Mouse (Mus musculus) midbrain, embryonic 10.5 days (tissue): Measurements from ENCODE around the gene Ddx51. TPM values are rescaled to one million over a fixed set of nuclear protein-coding genes. Genes with fewer than 3 reads are reported as not detected.

ENCODE experiments used
- DNase-seq: peaks from one replicate; pipeline ENCODE4 v3.0.0-alpha.2; 2017; ENCODE audit warnings: low spot score
- H3K27ac ChIP-seq: fragments of 300-500 bp; sonication (generic); replicated peaks from 2 replicates; pipeline ENCODE4 v1.5.1; 2016; ENCODE audit warnings: mild to moderate bottlenecking
- H3K27me3 ChIP-seq: fragments of 300-500 bp; sonication (generic); 2 replicates; pipeline ENCODE4 v1.6.1; 2016; ENCODE audit warnings: low read depth, mild to moderate bottlenecking; ENCODE audit not compliant: poor library complexity, severe bottlenecking
- H3K36me3 ChIP-seq: fragments of 300-500 bp; sonication (generic); 2 replicates; pipeline ENCODE4 v1.6.1; 2016; ENCODE audit warnings: mild to moderate bottlenecking, moderate library complexity
- H3K4me1 ChIP-seq: fragments of 300-500 bp; sonication (generic); 2 replicates; pipeline ENCODE4 v1.6.1; 2016
- H3K4me3 ChIP-seq: fragments of 300-500 bp; sonication (generic); 2 replicates; pipeline ENCODE4 v1.5.1; 2016; ENCODE audit warnings: mild to moderate bottlenecking, moderate library complexity
- H3K9me3 ChIP-seq: fragments of 300-500 bp; sonication (generic); replicated peaks from 2 replicates; pipeline ENCODE4 v1.6.1; 2016; ENCODE audit warnings: mild to moderate bottlenecking
- WGBS: fragments of 180-500 bp; shearing (Covaris S2); methylation state at CpG from one replicate; pipeline ENCODE4 v1.1.7; 2016; 5-methylcytosine and 5-hydroxymethylcytosine counted together
- polyA plus RNA-seq: library from polyadenylated mRNA; unstranded; fragments of >200 nt; fragmentation: Nextera tagmentation; extraction: Ambion mirVana; gene quantifications from 2 replicates; pipeline ENCODE4 v1.2.1, GENCODE M21; 2016

Gene Ddx51
- polyA plus RNA-seq, 1 experiment from 2014 or later, result 31.0 TPM

- Histone ChIP-seq H3K4me3 (no peak overlapping the region), H3K4me1 (peaks cover 6% of the 10 kb centered on the region), H3K27ac (no peak overlapping the region), H3K9me3 (no peaks in the 10 kb centered on the region), H3K27me3 (0 out of 2 replicates have a peak, but pooled peaks cover 4% of the 10 kb centered on the region), H3K36me3 (no peaks in the 10 kb centered on the region)
- 81% methylated on average over 10 of the region's 10 CpGs for WGBS
- DNase-seq, result no peak
Measured at GRCm38 (mm10) chr5:110627351-110627750, 25.9 kb upstream of the Ddx51 start.

- 32% methylated on average over 19 of the region's 19 CpGs for WGBS
Measured at GRCm38 (mm10) chr5:110628156-110628555, 25.1 kb upstream of the Ddx51 start.

GRCm38 (mm10) chr5:110629525-110630120 is 23.6 kb upstream of the Ddx51 start:
- no peak overlapping the region for H3K4me3 ChIP-seq
- WGBS, result 84% methylated on average over 2 of the region's 2 CpGs

More at GRCm38 (mm10) chr5:110628156-110628555, 25.1 kb upstream of the Ddx51 start:
- Histone ChIP-seq H3K4me3 (peak overlapping the region; percentile 21; the same call in 1 of the 2 replicates), H3K9me3 (no peaks in the 10 kb centered on the region), H3K27me3 (0 out of 2 replicates have a peak, but pooled peaks cover 4% of the 10 kb centered on the region), H3K4me1 (peaks cover 6% of the 10 kb centered on the region), H3K36me3 (no peaks in the 10 kb centered on the region), H3K27ac (peak overlapping the region; percentile 28; the same call in 1 of the 2 replicates)
- DNase-seq, result no peak

GRCm38 (mm10) chr5:110635951-110636707 is 17.1 kb upstream of the Ddx51 start:
- WGBS, result 45% methylated on average over 6 of the region's 6 CpGs
- H3K4me3 ChIP-seq, result no peak overlapping the region
- no peak for DNase-seq
- H3K27ac ChIP-seq, result no peak overlapping the region
- peaks cover 5% of the 10 kb centered on the region for H3K4me1 ChIP-seq
- H3K36me3 ChIP-seq, result no peaks in the 10 kb centered on the region
- H3K27me3 ChIP-seq, result no peaks in the 10 kb centered on the region
- H3K9me3 ChIP-seq, result no peaks in the 10 kb centered on the region

More at GRCm38 (mm10) chr5:110629525-110630120, 23.6 kb upstream of the Ddx51 start:
- peaks cover 6% of the 10 kb centered on the region for H3K4me1 ChIP-seq
- no peak for DNase-seq
- no peaks in the 10 kb centered on the region for H3K9me3 ChIP-seq
- 0 out of 2 replicates have a peak, but pooled peaks cover 4% of the 10 kb centered on the region for H3K27me3 ChIP-seq
- H3K36me3 ChIP-seq, result no peaks in the 10 kb centered on the region
- H3K27ac ChIP-seq, result no peak overlapping the region

- peaks cover 10% of the 10 kb centered on the region; the same call in 1 of the 2 replicates for H3K9me3 ChIP-seq
- 83% methylated on average over 7 of the region's 7 CpGs for WGBS
Measured at GRCm38 (mm10) chr5:110638306-110639074, 14.8 kb upstream of the Ddx51 start.

GRCm38 (mm10) chr5:110639459-110639858 is 13.8 kb upstream of the Ddx51 start:
- H3K36me3 ChIP-seq, result no peaks in the 10 kb centered on the region
- no peaks in the 10 kb centered on the region for H3K27me3 ChIP-seq
- H3K4me1 ChIP-seq, result peaks cover 5% of the 10 kb centered on the region
- peak overlapping the region; percentile 64; the same call in 1 of the 2 replicates for H3K27ac ChIP-seq
- WGBS, result 24% methylated on average over 12 of the region's 12 CpGs
- peak; percentile 75 for DNase-seq
- H3K4me3 ChIP-seq, result no peak overlapping the region
- peaks cover 10% of the 10 kb centered on the region; the same call in 1 of the 2 replicates for H3K9me3 ChIP-seq

More at GRCm38 (mm10) chr5:110638306-110639074, 14.8 kb upstream of the Ddx51 start:
- Histone ChIP-seq H3K4me3 (no peak overlapping the region), H3K27me3 (no peaks in the 10 kb centered on the region), H3K4me1 (peaks cover 5% of the 10 kb centered on the region), H3K36me3 (no peaks in the 10 kb centered on the region), H3K27ac (no peak overlapping the region)
- no peak for DNase-seq

- Histone ChIP-seq H3K27ac (no peak overlapping the region), H3K9me3 (peaks cover 10% of the 10 kb centered on the region; the same call in 1 of the 2 replicates), H3K36me3 (peaks cover 65% of the 10 kb centered on the region), H3K4me1 (no peaks in the 10 kb centered on the region), H3K27me3 (no peaks in the 10 kb centered on the region), H3K4me3 (no peak overlapping the region)
- DNase-seq, result no peak
Measured at GRCm38 (mm10) chr5:110646377-110646776, 6.9 kb upstream of the Ddx51 start.

- no peaks in the 10 kb centered on the region for H3K9me3 ChIP-seq
- H3K4me1 ChIP-seq, result peaks cover 26% of the 10 kb centered on the region
- H3K27me3 ChIP-seq, result no peaks in the 10 kb centered on the region
- 2% methylated on average over 37 of the region's 37 CpGs for WGBS
- H3K36me3 ChIP-seq, result peaks cover 76% of the 10 kb centered on the region
- peak overlapping the region; percentile 99 for H3K4me3 ChIP-seq
- DNase-seq, result no peak
- peak overlapping the region; percentile 90 for H3K27ac ChIP-seq
Measured at GRCm38 (mm10) chr5:110653686-110654085, 435 bp downstream of the Ddx51 start.

GRCm38 (mm10) chr5:110659682-110660081 is 6.4 kb downstream of the Ddx51 start:
- peaks cover 99% of the 10 kb centered on the region for H3K36me3 ChIP-seq
- no peaks in the 10 kb centered on the region for H3K9me3 ChIP-seq
- no peak overlapping the region for H3K4me3 ChIP-seq
- H3K27me3 ChIP-seq, result no peaks in the 10 kb centered on the region
- no peaks in the 10 kb centered on the region; the same call in 1 of the 2 replicates for H3K4me1 ChIP-seq
- DNase-seq, result no peak
- H3K27ac ChIP-seq, result no peak overlapping the region

- no peaks in the 10 kb centered on the region for H3K27me3 ChIP-seq
Measured at GRCm38 (mm10) chr5:110664041-110664440, 10.8 kb downstream of the Ddx51 start.

GRCm38 (mm10) chr5:110664750-110665269 is 11.6 kb downstream of the Ddx51 start:
- 96% methylated on average over 2 of the region's 2 CpGs for WGBS
- H3K27me3 ChIP-seq, result no peaks in the 10 kb centered on the region
- peaks cover 99% of the 10 kb centered on the region for H3K36me3 ChIP-seq

More at GRCm38 (mm10) chr5:110664041-110664440, 10.8 kb downstream of the Ddx51 start:
- Histone ChIP-seq H3K4me1 (no peaks in the 10 kb centered on the region), H3K27ac (no peak overlapping the region), H3K36me3 (peaks cover 99% of the 10 kb centered on the region), H3K9me3 (no peaks in the 10 kb centered on the region), H3K4me3 (no peak overlapping the region)
- DNase-seq, result no peak
- 84% methylated on average over 2 of the region's 2 CpGs for WGBS

GRCm38 (mm10) chr5:110665486-110666121 is 12.4 kb downstream of the Ddx51 start:
- Histone ChIP-seq H3K4me1 (no peaks in the 10 kb centered on the region), H3K36me3 (peaks cover 99% of the 10 kb centered on the region), H3K27me3 (no peaks in the 10 kb centered on the region), H3K9me3 (no peaks in the 10 kb centered on the region), H3K4me3 (no peak overlapping the region), H3K27ac (no peak overlapping the region)
- WGBS, result 75% methylated on average over 6 of the region's 6 CpGs
- no peak for DNase-seq

More at GRCm38 (mm10) chr5:110664750-110665269, 11.6 kb downstream of the Ddx51 start:
- Histone ChIP-seq H3K4me1 (no peaks in the 10 kb centered on the region), H3K27ac (no peak overlapping the region), H3K9me3 (no peaks in the 10 kb centered on the region), H3K4me3 (no peak overlapping the region)
- no peak for DNase-seq
